ENCODE assay signal across 9 mouse cellular contexts in genomic region chr8:120268541-120268980, GRCm38 (mm10). TPM values are rescaled to one million over a fixed set of nuclear protein-coding genes. Genes with fewer than 3 reads are reported as not detected.
A peak's percentile ranks its signal among the peaks of the same experiment; 100 is the strongest.
DNase-seq lines count a peak whose midpoint lies in the region; ATAC-seq and TF ChIP-seq lines count a peak whose summit lies in the region.
"Had no signal": no experiment of that assay in that cellular context is flagged by ENCODE, and none has a peak within 500 bp of the region (broad histone marks: within the 10 kb centered on the region; RNA-seq: fewer than 3 reads in every experiment).

No protein-coding gene starts in this region.

- no peaks in the 10 kb centered on the region for H3K36me3 ChIP-seq in intestine, embryonic 15.5 days
- no peaks in the 10 kb centered on the region for H3K36me3 ChIP-seq in intestine, postnatal 0 days (ENCODE audit: control insufficient read depth, insufficient read depth)
- no peaks in the 10 kb centered on the region for H3K36me3 ChIP-seq in stomach, embryonic 14.5 days (ENCODE audit: control insufficient read depth, insufficient read depth, low read length)
- no peaks in the 10 kb centered on the region for H3K36me3 ChIP-seq in stomach, postnatal 0 days (ENCODE audit: control insufficient read depth, insufficient read depth, low read length)
- H3K36me3 ChIP-seq in hindbrain, embryonic 13.5 days = no peaks in the 10 kb centered on the region
- H3K36me3 ChIP-seq in stomach, embryonic 16.5 days (ENCODE audit: control insufficient read depth, insufficient read depth, low read length) = no peaks in the 10 kb centered on the region

- peak overlapping the region; percentile 10; the same call in 1 of the 2 replicates for H3K9ac ChIP-seq in intestine, embryonic 15.5 days
- H3K9ac ChIP-seq in intestine, postnatal 0 days (ENCODE audit: low read depth, low read length) = no peak overlapping the region
- no peak overlapping the region for H3K9ac ChIP-seq in stomach, embryonic 14.5 days (replicated peaks; ENCODE audit: low read depth, low read length)
- H3K9ac ChIP-seq in stomach, postnatal 0 days (ENCODE audit: low read length) = no peak overlapping the region
- H3K9ac ChIP-seq in hindbrain, embryonic 13.5 days = no peak overlapping the region
- 0 out of 2 replicates have a peak overlapping the region, but pooled peaks have one; percentile 28 for H3K9ac ChIP-seq in stomach, embryonic 16.5 days (ENCODE audit: low read length)

- no peak for DNase-seq in stomach, postnatal 0 days (ENCODE audit: low spot score)
- DNase-seq in urinary bladder, adult 18-20 months (ENCODE audit: low spot score in 2 of 2) = no peak
- no peak for DNase-seq in lung, postnatal 10 days
- DNase-seq: midbrain, embryonic 14.5 days had no signal

- no peak for TF ChIP-seq CTCF in intestine, postnatal 0 days (IDR thresholded peaks at IDR 0.05; ENCODE audit: low read depth)
- TF ChIP-seq CTCF in stomach, postnatal 0 days (IDR thresholded peaks at IDR 0.05; ENCODE audit: low read depth) = no peak

- no peak for ATAC-seq in intestine, embryonic 15.5 days
- no peak for ATAC-seq in intestine, postnatal 0 days
- ATAC-seq in stomach, embryonic 14.5 days (ENCODE audit: insufficient number of reproducible peaks, insufficient read depth, low FRiP score, low read depth) = no peak
- no peak for ATAC-seq in stomach, postnatal 0 days (ENCODE audit: low FRiP score, low TSS enrichment)
- ATAC-seq in hindbrain, embryonic 13.5 days (ENCODE audit: low FRiP score) = no peak
- no peak for ATAC-seq in stomach, embryonic 16.5 days (ENCODE audit: insufficient read depth, low FRiP score)

- no peaks in the 10 kb centered on the region for H3K27me3 ChIP-seq in intestine, embryonic 15.5 days (replicated peaks)
- no peaks in the 10 kb centered on the region for H3K27me3 ChIP-seq in intestine, postnatal 0 days (replicated peaks; ENCODE audit: control insufficient read depth, insufficient read depth, low read length)
- no peaks in the 10 kb centered on the region for H3K27me3 ChIP-seq in stomach, embryonic 14.5 days (ENCODE audit: control insufficient read depth, insufficient read depth, low read length)
- no peaks in the 10 kb centered on the region for H3K27me3 ChIP-seq in stomach, postnatal 0 days (ENCODE audit: control insufficient read depth, insufficient read depth, low read length)
- peaks cover 5% of the 10 kb centered on the region; the same call in 1 of the 2 replicates for H3K27me3 ChIP-seq in hindbrain, embryonic 13.5 days
- H3K27me3 ChIP-seq in stomach, embryonic 16.5 days (ENCODE audit: control insufficient read depth, insufficient read depth, low read length) = no peaks in the 10 kb centered on the region

- H3K4me3 ChIP-seq in intestine, embryonic 15.5 days (replicated peaks) = no peak overlapping the region
- no peak overlapping the region for H3K4me3 ChIP-seq in intestine, postnatal 0 days (ENCODE audit: low read depth, low read length)
- no peak overlapping the region for H3K4me3 ChIP-seq in stomach, embryonic 14.5 days (ENCODE audit: low read depth, low read length)
- no peak overlapping the region for H3K4me3 ChIP-seq in stomach, postnatal 0 days (ENCODE audit: low read depth, low read length)
- H3K4me3 ChIP-seq in hindbrain, embryonic 13.5 days = no peak overlapping the region
- H3K4me3 ChIP-seq in stomach, embryonic 16.5 days (replicated peaks; ENCODE audit: low read length) = no peak overlapping the region

- peak overlapping the region; percentile 12; the same call in 1 of the 2 replicates for H3K4me2 ChIP-seq in intestine, embryonic 15.5 days (replicated peaks)
- no peak overlapping the region for H3K4me2 ChIP-seq in intestine, postnatal 0 days (replicated peaks; ENCODE audit: low read depth)
- no peak overlapping the region for H3K4me2 ChIP-seq in stomach, embryonic 14.5 days (replicated peaks; ENCODE audit: low read depth, low read length)
- no peak overlapping the region for H3K4me2 ChIP-seq in stomach, postnatal 0 days (replicated peaks; ENCODE audit: low read depth)
- no peak overlapping the region for H3K4me2 ChIP-seq in hindbrain, embryonic 13.5 days
- H3K4me2 ChIP-seq in stomach, embryonic 16.5 days (ENCODE audit: low read depth, low read length) = no peak overlapping the region; the same call in 1 of the 2 replicates

- 38% methylated on average over 19 of the region's 19 CpGs for WGBS in intestine, embryonic 15.5 days
- WGBS in intestine, postnatal 0 days = 53% methylated on average over 19 of the region's 19 CpGs
- WGBS in stomach, embryonic 14.5 days = 52% methylated on average over 19 of the region's 19 CpGs
- 32% methylated on average over 19 of the region's 19 CpGs for WGBS in stomach, postnatal 0 days
- 69% methylated on average over 19 of the region's 19 CpGs for WGBS in hindbrain, embryonic 13.5 days
- 44% methylated on average over 19 of the region's 19 CpGs for WGBS in stomach, embryonic 16.5 days

- peaks cover 58% of the 10 kb centered on the region for H3K4me1 ChIP-seq in intestine, embryonic 15.5 days (replicated peaks)
- H3K4me1 ChIP-seq in intestine, postnatal 0 days (replicated peaks; ENCODE audit: control insufficient read depth, insufficient read depth, low read length) = 0 out of 2 replicates have a peak, but pooled peaks cover 3% of the 10 kb centered on the region
- H3K4me1 ChIP-seq in stomach, embryonic 14.5 days (ENCODE audit: control insufficient read depth, insufficient read depth, low read length) = peaks cover 54% of the 10 kb centered on the region
- H3K4me1 ChIP-seq in stomach, postnatal 0 days (replicated peaks; ENCODE audit: control insufficient read depth, insufficient read depth) = peaks cover 8% of the 10 kb centered on the region
- H3K4me1 ChIP-seq in hindbrain, embryonic 13.5 days (replicated peaks) = peaks cover 67% of the 10 kb centered on the region
- H3K4me1 ChIP-seq in stomach, embryonic 16.5 days (ENCODE audit: control insufficient read depth, insufficient read depth, low read length) = peaks cover 47% of the 10 kb centered on the region

- no peaks in the 10 kb centered on the region for H3K9me3 ChIP-seq in intestine, embryonic 15.5 days
- H3K9me3 ChIP-seq in intestine, postnatal 0 days (ENCODE audit: control insufficient read depth) = no peaks in the 10 kb centered on the region
- H3K9me3 ChIP-seq in stomach, embryonic 14.5 days (ENCODE audit: control insufficient read depth, low read depth, low read length) = no peaks in the 10 kb centered on the region
- H3K9me3 ChIP-seq in stomach, postnatal 0 days (ENCODE audit: control insufficient read depth, low read length) = no peaks in the 10 kb centered on the region
- no peaks in the 10 kb centered on the region for H3K9me3 ChIP-seq in hindbrain, embryonic 13.5 days
- H3K9me3 ChIP-seq in stomach, embryonic 16.5 days (replicated peaks; ENCODE audit: control insufficient read depth, low read length) = no peaks in the 10 kb centered on the region

- H3K27ac ChIP-seq in intestine, embryonic 15.5 days = peak overlapping the region; percentile 44
- H3K27ac ChIP-seq in intestine, postnatal 0 days (ENCODE audit: low read depth, low read length) = no peak overlapping the region
- H3K27ac ChIP-seq in stomach, embryonic 14.5 days (ENCODE audit: low read length) = peak overlapping the region; percentile 44; the same call in 1 of the 2 replicates
- no peak overlapping the region for H3K27ac ChIP-seq in stomach, postnatal 0 days (replicated peaks)
- peak overlapping the region; percentile 61 for H3K27ac ChIP-seq in hindbrain, embryonic 13.5 days
- peak overlapping the region; percentile 26; the same call in 1 of the 2 replicates for H3K27ac ChIP-seq in stomach, embryonic 16.5 days (ENCODE audit: low read length)

- TF ChIP-seq EP300 in stomach, postnatal 0 days (optimal IDR thresholded peaks at IDR 0.05) = no peak

RNA-seq across cellular contexts. Expression of gene Gse1, which starts 40.3 kb away (rescaled TPM):
- polyA plus RNA-seq in intestine, embryonic 15.5 days (2015; fragmentation: Nextera tagmentation; extraction: Ambion mirVana) = 7.9 and 9.6 TPM in 2 replicates
- polyA plus RNA-seq in intestine, postnatal 0 days (2015; fragmentation: Nextera tagmentation; extraction: Ambion mirVana) = 6.4 and 7.8 TPM in 2 replicates
- polyA plus RNA-seq in stomach, embryonic 14.5 days (2014; fragmentation: Nextera tagmentation; extraction: Ambion mirVana) = 11.1 and 11.6 TPM in 2 replicates
- polyA plus RNA-seq in stomach, postnatal 0 days (2015; fragmentation: Nextera tagmentation; extraction: Ambion mirVana) = 6.4 and 7.0 TPM in 2 replicates
- 21.3 and 22.1 TPM in 2 replicates for polyA plus RNA-seq in hindbrain, embryonic 13.5 days (2015; fragmentation: Nextera tagmentation; extraction: Ambion mirVana)
- 6.0 and 6.9 TPM in 2 replicates for polyA plus RNA-seq in stomach, embryonic 16.5 days (2015; fragmentation: Nextera tagmentation; extraction: Ambion mirVana)

Comparison
In these comparisons a context has a peak if more than half of its experiments do, and no peak if none do; other contexts are left out.
1. H3K27ac ChIP-seq: peak in intestine, embryonic 15.5 days (single experiment), stomach, embryonic 14.5 days (single experiment), hindbrain, embryonic 13.5 days (single experiment) and stomach, embryonic 16.5 days (single experiment); none in intestine, postnatal 0 days (single experiment) and stomach, postnatal 0 days (single experiment).
2. H3K9ac ChIP-seq: peak in intestine, embryonic 15.5 days (single experiment) and stomach, embryonic 16.5 days (single experiment); none in intestine, postnatal 0 days (single experiment), stomach, embryonic 14.5 days (single experiment), stomach, postnatal 0 days (single experiment) and hindbrain, embryonic 13.5 days (single experiment).